Mouse (Mus musculus) c-Kit-negative CD71-positive TER-119-positive erythroid progenitor cells, embryonic 14.5 days (primary cell): ENCODE measurements around the gene Prkn.
"Not testable (repeated sequence)": the region's sequence is repeated elsewhere in the genome, so short reads cannot be mapped to it uniquely, and the experiment has no call there.

Experiments used
- DNase-seq: peaks from one replicate; pipeline ENCODE4 v3.0.0-alpha.2; 2013; ENCODE audit warnings: low read depth, low spot score

Gene Prkn

GRCm38 (mm10) chr17:11127217-11127616, 287.0 kb downstream of the Prkn start:
- DNase-seq: no peak

GRCm38 (mm10) chr17:11130919-11131318, 290.7 kb downstream of the Prkn start:
- DNase-seq: no peak

- no peak for DNase-seq
Measured at GRCm38 (mm10) chr17:11142321-11142720, 302.1 kb downstream of the Prkn start.

- no peak for DNase-seq
Measured at GRCm38 (mm10) chr17:11156119-11156518, 315.9 kb downstream of the Prkn start.

- no peak for DNase-seq
Measured at GRCm38 (mm10) chr17:11157536-11157935, 317.4 kb downstream of the Prkn start.

GRCm38 (mm10) chr17:11161436-11161835, 321.3 kb downstream of the Prkn start:
- DNase-seq: no peak

- no peak for DNase-seq
Measured at GRCm38 (mm10) chr17:11162770-11163169, 322.6 kb downstream of the Prkn start.

- no peak for DNase-seq
Measured at GRCm38 (mm10) chr17:11187356-11187755, 347.2 kb downstream of the Prkn start.

GRCm38 (mm10) chr17:11188494-11188893, 348.3 kb downstream of the Prkn start:
- DNase-seq: no peak

- DNase-seq: no peak
Measured at GRCm38 (mm10) chr17:11190306-11190705, 350.1 kb downstream of the Prkn start.

GRCm38 (mm10) chr17:11198134-11198533, 357.9 kb downstream of the Prkn start:
- no peak for DNase-seq

GRCm38 (mm10) chr17:11209063-11209462, 368.9 kb downstream of the Prkn start:
- DNase-seq: not testable (repeated sequence)

GRCm38 (mm10) chr17:11211006-11211405, 370.8 kb downstream of the Prkn start:
- DNase-seq: no peak

- no peak for DNase-seq
Measured at GRCm38 (mm10) chr17:11211591-11211990, 371.4 kb downstream of the Prkn start.

- DNase-seq: no peak
Measured at GRCm38 (mm10) chr17:11213689-11214088, 373.5 kb downstream of the Prkn start.

- DNase-seq: no peak
Measured at GRCm38 (mm10) chr17:11229011-11229410, 388.8 kb downstream of the Prkn start.

GRCm38 (mm10) chr17:11229426-11229825, 389.2 kb downstream of the Prkn start:
- no peak for DNase-seq

- no peak for DNase-seq
Measured at GRCm38 (mm10) chr17:11230604-11231395, 390.6 kb downstream of the Prkn start.

GRCm38 (mm10) chr17:11235273-11235672, 395.1 kb downstream of the Prkn start:
- no peak for DNase-seq

- no peak for DNase-seq
Measured at GRCm38 (mm10) chr17:11245040-11245439, 404.9 kb downstream of the Prkn start.

- no peak for DNase-seq
Measured at GRCm38 (mm10) chr17:11249216-11249615, 409.0 kb downstream of the Prkn start.

GRCm38 (mm10) chr17:11260663-11261062, 420.5 kb downstream of the Prkn start:
- no peak for DNase-seq

GRCm38 (mm10) chr17:11261679-11262078, 421.5 kb downstream of the Prkn start:
- no peak for DNase-seq

GRCm38 (mm10) chr17:11267951-11268350, 427.8 kb downstream of the Prkn start:
- no peak for DNase-seq
